Mouse (Mus musculus) kidney, embryonic 15.5 days (tissue): Measurements from ENCODE around the gene Gm17455. TPM values are rescaled to one million over a fixed set of nuclear protein-coding genes. Genes with fewer than 3 reads are reported as not detected.

Experiments
- ATAC-seq: fragments of 200-750 bp; cut with Nextera tagmentation; replicated peaks from 2 replicates; pipeline ENCODE4 v1.8.0; 2017; ENCODE audit warnings: moderate TSS enrichment; ENCODE audit not compliant: low FRiP score
- H3K27ac ChIP-seq: fragments of 300-500 bp; sonication (generic); 2 replicates; pipeline ENCODE4 v1.5.1; 2015; ENCODE audit warnings: mild to moderate bottlenecking, inconsistent platforms
- H3K27me3 ChIP-seq: fragments of 300-500 bp; sonication (generic); 2 replicates; pipeline ENCODE4 v1.6.1; 2015; ENCODE audit warnings: inconsistent platforms
- H3K36me3 ChIP-seq: fragments of 300-500 bp; sonication (generic); 2 replicates; pipeline ENCODE4 v1.6.1; 2015; ENCODE audit warnings: inconsistent platforms
- H3K4me1 ChIP-seq: fragments of 300-500 bp; sonication (generic); 2 replicates; pipeline ENCODE4 v1.6.1; 2015; ENCODE audit warnings: inconsistent platforms
- H3K4me2 ChIP-seq: fragments of 300-500 bp; sonication (generic); 2 replicates; pipeline ENCODE4 v1.6.1; 2015; ENCODE audit warnings: moderate library complexity, mild to moderate bottlenecking, inconsistent platforms
- H3K4me3 ChIP-seq: fragments of 300-500 bp; sonication (generic); replicated peaks from 2 replicates; pipeline ENCODE4 v1.5.1; 2015; ENCODE audit warnings: mild to moderate bottlenecking, inconsistent platforms
- H3K9ac ChIP-seq: fragments of 300-500 bp; sonication (generic); 2 replicates; pipeline ENCODE4 v1.6.1; 2015; ENCODE audit warnings: mild to moderate bottlenecking, inconsistent platforms
- H3K9me3 ChIP-seq: fragments of 300-500 bp; sonication (generic); replicated peaks from 2 replicates; pipeline ENCODE4 v1.6.1; 2016; ENCODE audit warnings: inconsistent platforms
- WGBS: fragments of 180-500 bp; shearing (Covaris S2); methylation state at CpG from one replicate; pipeline ENCODE4 v1.1.7; 2015; ENCODE audit warnings: mixed read lengths; 5-methylcytosine and 5-hydroxymethylcytosine counted together
- polyA plus RNA-seq: library from polyadenylated mRNA; unstranded; fragments of >200 nt; fragmentation: Nextera tagmentation; extraction: Ambion mirVana; gene quantifications from 2 replicates; pipeline ENCODE4 v1.2.1, GENCODE M21; 2015

The Gm17455 gene
- polyA plus RNA-seq, 1 experiment from 2014 or later, result 0.88 TPM

GRCm38 (mm10) chr10:60442321-60442720 lies 42.8 kb downstream of the Gm17455 start:
- 79% methylated on average over 4 of the region's 4 CpGs for WGBS
- no peaks in the 10 kb centered on the region for H3K27me3 ChIP-seq
- no peaks in the 10 kb centered on the region for H3K4me1 ChIP-seq
- no peak for ATAC-seq
- no peaks in the 10 kb centered on the region for H3K36me3 ChIP-seq
- no peaks in the 10 kb centered on the region for H3K9me3 ChIP-seq
- H3K9ac ChIP-seq, result no peak overlapping the region
- no peak overlapping the region for H3K4me2 ChIP-seq
- H3K27ac ChIP-seq, result no peak overlapping the region
- no peak overlapping the region for H3K4me3 ChIP-seq

GRCm38 (mm10) chr10:60443078-60443477 lies 43.6 kb downstream of the Gm17455 start:
- no peaks in the 10 kb centered on the region for H3K9me3 ChIP-seq
- 11% methylated on average over 2 of the region's 2 CpGs for WGBS

GRCm38 (mm10) chr10:60445031-60445593 lies 45.6 kb downstream of the Gm17455 start:
- no peak overlapping the region for H3K9ac ChIP-seq
- H3K4me2 ChIP-seq, result no peak overlapping the region
- no peaks in the 10 kb centered on the region for H3K4me1 ChIP-seq
- no peaks in the 10 kb centered on the region for H3K9me3 ChIP-seq
- no peaks in the 10 kb centered on the region for H3K36me3 ChIP-seq
- no peak overlapping the region for H3K4me3 ChIP-seq
- no peaks in the 10 kb centered on the region for H3K27me3 ChIP-seq
- 58% methylated on average over 8 of the region's 8 CpGs for WGBS
- no peak overlapping the region for H3K27ac ChIP-seq
- ATAC-seq, result peak; percentile 90

More at GRCm38 (mm10) chr10:60443078-60443477, 43.6 kb downstream of the Gm17455 start:
- no peak overlapping the region for H3K4me2 ChIP-seq
- ATAC-seq, result no peak
- H3K27me3 ChIP-seq, result no peaks in the 10 kb centered on the region
- H3K36me3 ChIP-seq, result no peaks in the 10 kb centered on the region
- no peak overlapping the region for H3K4me3 ChIP-seq
- H3K27ac ChIP-seq, result no peak overlapping the region
- no peak overlapping the region for H3K9ac ChIP-seq
- H3K4me1 ChIP-seq, result no peaks in the 10 kb centered on the region

GRCm38 (mm10) chr10:60447186-60447585 lies 47.7 kb downstream of the Gm17455 start:
- H3K36me3 ChIP-seq, result no peaks in the 10 kb centered on the region
- H3K9ac ChIP-seq, result no peak overlapping the region
- no peak overlapping the region for H3K27ac ChIP-seq
- no peak overlapping the region for H3K4me2 ChIP-seq
- H3K4me1 ChIP-seq, result no peaks in the 10 kb centered on the region
- no peaks in the 10 kb centered on the region for H3K27me3 ChIP-seq
- H3K9me3 ChIP-seq, result no peaks in the 10 kb centered on the region
- ATAC-seq, result no peak
- 83% methylated on average over 12 of the region's 12 CpGs for WGBS
- no peak overlapping the region for H3K4me3 ChIP-seq

Other genes starting within 250 kb of the Gm17455 start
- gene Chst3, start 180.5 kb upstream of the Gm17455 start, polyA plus RNA-seq, result 1.6 and 2.0 TPM in 2 replicates
- 132 and 162 TPM in 2 replicates for gene Psap, start 122.1 kb upstream of the Gm17455 start, polyA plus RNA-seq
- gene Vsir, start 52.9 kb upstream of the Gm17455 start, polyA plus RNA-seq, result 3.9 and 4.2 TPM in 2 replicates